ENCODE assay signal across 24 mouse cellular contexts in the genomic region with DNA sequence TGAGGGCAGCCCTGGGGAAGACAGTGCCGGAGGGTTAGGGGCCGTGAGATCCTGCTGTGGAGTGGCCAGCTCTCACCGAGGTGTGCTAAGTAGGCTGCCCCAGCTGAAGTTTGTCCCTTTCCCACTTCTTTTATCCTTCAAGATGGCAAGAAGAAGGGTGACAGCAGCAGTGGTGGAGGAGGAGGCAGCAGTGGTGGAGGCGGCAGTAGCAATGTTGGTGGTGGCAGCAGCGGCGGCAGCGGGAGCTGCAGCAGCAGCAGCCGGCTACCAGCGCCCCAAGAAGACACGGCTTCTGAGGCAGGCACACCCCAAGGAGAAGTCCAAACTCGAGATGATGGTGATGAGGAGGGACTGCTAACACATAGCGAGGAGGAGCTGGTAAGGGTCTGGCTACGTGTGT. TPM values are rescaled to one million over a fixed set of nuclear protein-coding genes. Genes with fewer than 3 reads are reported as not detected.
A peak's percentile ranks its signal among the peaks of the same experiment; 100 is the strongest.
DNase-seq lines count a peak whose midpoint lies in the region; ATAC-seq and TF ChIP-seq lines count a peak whose summit lies in the region.
"Had no signal": no experiment of that assay in that cellular context is flagged by ENCODE, and none has a peak within 500 bp of the region (broad histone marks: within the 10 kb centered on the region; RNA-seq: fewer than 3 reads in every experiment).

No protein-coding gene starts in this region.

- peak in 1 of 2 experiments; percentile 5 for DNase-seq in layer of hippocampus, adult 2 months (ENCODE audit: low spot score in 2 of 2)
- DNase-seq in layer of hippocampus, adult 8-10 months (ENCODE audit: low spot score in 2 of 2) = no peak
- DNase-seq in left cerebral cortex, adult 2 months (ENCODE audit: extremely low spot score in 1 of 2, low spot score in 2 of 2) = peak in 1 of 2 experiments; percentile 27
- DNase-seq in left cerebral cortex, postnatal 10 days (ENCODE audit: extremely low spot score in 1 of 2, low spot score in 2 of 2) = no peak
- peak; percentile 23 for DNase-seq in 3134 (ENCODE audit: extremely low read depth, insufficient read length, low spot score)
- peak; percentile 53 for DNase-seq in brain, adult 2 months (ENCODE audit: low read depth, low spot score)
- DNase-seq: adrenal gland, adult 8-10 months; adrenal gland, postnatal 36 days; B cell, adult 2 months; cerebellum, adult 11 months; cerebellum, adult 8-10 months; cerebellum, postnatal 14 days; gastrocnemius, postnatal 36 days; heart, adult 11 months; heart, postnatal 10 days; heart, postnatal 4 days had no signal

- H3K27me3 ChIP-seq in midbrain, embryonic 16.5 days (ENCODE audit: control insufficient read depth, insufficient read depth, low read depth, low read length) = no peaks in the 10 kb centered on the region
- H3K27me3 ChIP-seq: embryonic facial prominence, embryonic 12.5 days; forebrain, embryonic 15.5 days; hindbrain, embryonic 12.5 days had no signal

- no peak overlapping the region for H3K4me2 ChIP-seq in midbrain, embryonic 16.5 days (ENCODE audit: low read length)
- H3K4me2 ChIP-seq: embryonic facial prominence, embryonic 12.5 days; forebrain, embryonic 15.5 days; hindbrain, embryonic 12.5 days had no signal

- H3K27ac ChIP-seq in layer of hippocampus, adult 2 months = peak overlapping the region; percentile 36; the same call in 1 of the 2 replicates
- H3K27ac ChIP-seq in left cerebral cortex, adult 2 months = peak overlapping the region; percentile 44; the same call in 1 of the 2 replicates
- no peak overlapping the region for H3K27ac ChIP-seq in midbrain, embryonic 16.5 days (ENCODE audit: low read length)
- H3K27ac ChIP-seq: embryonic facial prominence, embryonic 12.5 days; forebrain, embryonic 15.5 days; heart, embryonic 10.5 days; hindbrain, embryonic 12.5 days had no signal

- H3K4me3 ChIP-seq in layer of hippocampus, adult 2 months = no peak overlapping the region
- no peak overlapping the region for H3K4me3 ChIP-seq in left cerebral cortex, adult 2 months
- H3K4me3 ChIP-seq in midbrain, embryonic 16.5 days (ENCODE audit: low read depth, low read length) = no peak overlapping the region
- H3K4me3 ChIP-seq: embryonic facial prominence, embryonic 12.5 days; forebrain, embryonic 15.5 days; heart, embryonic 10.5 days; hindbrain, embryonic 12.5 days had no signal

- intact Hi-C loops in left cerebral cortex, adult 2 months (cut with DNase I) = no loop called here
- intact Hi-C loops in left cerebral cortex, postnatal 10 days (cut with DNase I) = no loop called here

- no peak for TF ChIP-seq CTCF in layer of hippocampus, adult 2 months (conservative IDR thresholded peaks at IDR 0.05)
- TF ChIP-seq CTCF in left cerebral cortex, adult 2 months (IDR thresholded peaks at IDR 0.05) = no peak

- no peaks in the 10 kb centered on the region for H3K9me3 ChIP-seq in midbrain, embryonic 16.5 days (replicated peaks; ENCODE audit: control insufficient read depth, low read length, poor library complexity, severe bottlenecking)
- H3K9me3 ChIP-seq: embryonic facial prominence, embryonic 12.5 days; forebrain, embryonic 15.5 days; G1E; heart, embryonic 10.5 days; hindbrain, embryonic 12.5 days had no signal

- no peak overlapping the region for H3K9ac ChIP-seq in midbrain, embryonic 16.5 days (ENCODE audit: low read depth, low read length)
- H3K9ac ChIP-seq: embryonic facial prominence, embryonic 12.5 days; forebrain, embryonic 15.5 days; hindbrain, embryonic 12.5 days had no signal

- ATAC-seq in midbrain, embryonic 16.5 days = no peak
- ATAC-seq: CD4-positive, CD25-positive, alpha-beta regulatory T cell, adult 4 months; forebrain, embryonic 15.5 days; hindbrain, embryonic 16.5 days had no signal

- H3K4me1 ChIP-seq in midbrain, embryonic 16.5 days (ENCODE audit: control insufficient read depth, insufficient read depth, low read length) = no peaks in the 10 kb centered on the region
- H3K4me1 ChIP-seq: embryonic facial prominence, embryonic 12.5 days; forebrain, embryonic 15.5 days; heart, embryonic 10.5 days; hindbrain, embryonic 12.5 days had no signal

- H3K36me3 ChIP-seq in midbrain, embryonic 16.5 days (ENCODE audit: control insufficient read depth, insufficient read depth, low read length) = peaks cover 23% of the 10 kb centered on the region

- 92% methylated on average over 13 of the region's 13 CpGs for WGBS in midbrain, embryonic 16.5 days

RNA-seq across cellular contexts. Expression of gene Eif2s2, which starts 29.1 kb away (rescaled TPM):
- total RNA-seq in layer of hippocampus, adult 2 months (2021) = 10 to 100 TPM; 50.7 to 53.2 TPM
- total RNA-seq in layer of hippocampus, adult 8-10 months (2022) = 10 to 100 TPM; 52.0 to 55.8 (median 52.8) TPM
- 10 to 100 TPM; 46.3 to 47.8 TPM for total RNA-seq in left cerebral cortex, adult 2 months (2021)
- total RNA-seq in left cerebral cortex, postnatal 10 days (2021) = 10 to 100 TPM; 75.2 to 75.8 TPM
- 69.3 and 72.3 TPM in 2 replicates for polyA plus RNA-seq in midbrain, embryonic 16.5 days (2015; fragmentation: Nextera tagmentation; extraction: Ambion mirVana)

Comparison
In these comparisons a context has a peak if more than half of its experiments do, and no peak if none do; other contexts are left out.
1. DNase-seq: peak in 3134 (single experiment) and brain, adult 2 months (single experiment); none in layer of hippocampus, adult 8-10 months (0 of 2) and left cerebral cortex, postnatal 10 days (0 of 2).